18 mouse cellular contexts compared by ENCODE assay signal in the genomic region with DNA sequence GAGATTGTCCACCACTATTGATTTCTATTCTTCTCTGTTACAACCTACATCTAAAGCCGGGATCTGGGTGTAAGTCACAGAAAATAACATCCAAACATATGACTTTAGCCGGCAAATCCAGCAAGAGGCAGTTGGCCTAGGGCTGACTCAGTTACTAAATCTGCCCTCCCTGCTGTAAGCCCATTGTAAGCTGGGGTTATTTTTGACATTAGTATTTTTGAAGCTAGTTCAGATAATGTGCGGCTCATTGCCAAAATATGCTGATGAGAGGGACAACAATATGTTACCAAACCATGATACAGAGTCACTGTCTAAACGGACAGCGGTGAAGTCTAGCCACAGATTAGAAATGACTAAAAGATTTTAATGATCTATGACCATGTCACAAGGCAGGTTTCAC.
DNase-seq lines count a peak whose midpoint lies in the region; ATAC-seq and TF ChIP-seq lines count a peak whose summit lies in the region.
"Had no signal": no experiment of that assay in that cellular context is flagged by ENCODE, and none has a peak within 500 bp of the region (broad histone marks: within the 10 kb centered on the region; RNA-seq: fewer than 3 reads in every experiment).

No protein-coding gene starts in this region.

- H3K27ac ChIP-seq in liver, adult 2 months (replicated peaks; ENCODE audit: insufficient read depth, low read depth, low read length): no peak overlapping the region
- no peak overlapping the region for H3K27ac ChIP-seq in liver, embryonic 11.5 days (ENCODE audit: low read depth, low read length)
- H3K27ac ChIP-seq: embryonic facial prominence, embryonic 12.5 days; forebrain, embryonic 12.5 days; heart, embryonic 15.5 days; hindbrain, embryonic 15.5 days had no signal

- H3K36me3 ChIP-seq in liver, adult 2 months (ENCODE audit: control insufficient read depth, insufficient read depth, low read length): no peaks in the 10 kb centered on the region
- H3K36me3 ChIP-seq in liver, embryonic 11.5 days (ENCODE audit: control insufficient read depth, insufficient read depth, low read length): no peaks in the 10 kb centered on the region
- H3K36me3 ChIP-seq: embryonic facial prominence, embryonic 12.5 days; forebrain, embryonic 12.5 days; heart, embryonic 15.5 days; hindbrain, embryonic 15.5 days had no signal

- no peak overlapping the region for H3K4me2 ChIP-seq in liver, embryonic 11.5 days
- H3K4me2 ChIP-seq: embryonic facial prominence, embryonic 12.5 days; forebrain, embryonic 12.5 days; heart, embryonic 15.5 days; hindbrain, embryonic 15.5 days had no signal

- WGBS in liver, adult 2 months: 71% methylated on average over 5 of the region's 5 CpGs
- 93% methylated on average over 5 of the region's 5 CpGs for WGBS in liver, embryonic 11.5 days

- peaks cover 6% of the 10 kb centered on the region; the same call in 1 of the 2 replicates for H3K4me1 ChIP-seq in liver, adult 2 months (ENCODE audit: control insufficient read depth, insufficient read depth, low read length)
- no peaks in the 10 kb centered on the region for H3K4me1 ChIP-seq in liver, embryonic 11.5 days (replicated peaks; ENCODE audit: control insufficient read depth, insufficient read depth, low read length)
- H3K4me1 ChIP-seq: embryonic facial prominence, embryonic 12.5 days; hindbrain, embryonic 15.5 days had no signal

- TF ChIP-seq CTCF in liver, adult 2 months (IDR thresholded peaks at IDR 0.05; ENCODE audit: low read depth, low read length): no peak

- H3K9ac ChIP-seq in liver, adult 2 months (ENCODE audit: low read depth, low read length): no peak overlapping the region
- no peak overlapping the region for H3K9ac ChIP-seq in liver, embryonic 11.5 days (ENCODE audit: low read depth, low read length)
- H3K9ac ChIP-seq: embryonic facial prominence, embryonic 12.5 days; forebrain, embryonic 12.5 days; forebrain, postnatal 0 days; heart, embryonic 15.5 days; hindbrain, embryonic 15.5 days had no signal

- H3K9me3 ChIP-seq in liver, embryonic 11.5 days (ENCODE audit: control insufficient read depth, low read length): no peaks in the 10 kb centered on the region
- H3K9me3 ChIP-seq: embryonic facial prominence, embryonic 12.5 days; forebrain, embryonic 12.5 days; heart, embryonic 15.5 days; hindbrain, embryonic 15.5 days had no signal

- H3K4me3 ChIP-seq in liver, adult 2 months (ENCODE audit: insufficient read depth, low read depth, low read length): no peak overlapping the region
- H3K4me3 ChIP-seq in liver, embryonic 11.5 days (ENCODE audit: low read depth, low read length): no peak overlapping the region
- H3K4me3 ChIP-seq: embryonic facial prominence, embryonic 12.5 days; forebrain, embryonic 12.5 days; heart, embryonic 15.5 days; hindbrain, embryonic 15.5 days had no signal

- no peaks in the 10 kb centered on the region for H3K27me3 ChIP-seq in liver, adult 2 months (ENCODE audit: control insufficient read depth, insufficient read depth, low read length)
- no peaks in the 10 kb centered on the region for H3K27me3 ChIP-seq in liver, embryonic 11.5 days (replicated peaks; ENCODE audit: control insufficient read depth, insufficient read depth, low read length)
- H3K27me3 ChIP-seq: CH12.LX; embryonic facial prominence, embryonic 12.5 days; forebrain, embryonic 12.5 days; heart, embryonic 15.5 days; hindbrain, embryonic 15.5 days had no signal

- H3K79me2 ChIP-seq in liver, adult 2 months (ENCODE audit: control insufficient read depth, insufficient read depth, low read length): no peaks in the 10 kb centered on the region

- TF ChIP-seq POLR2A in liver, adult 2 months (IDR thresholded peaks at IDR 0.05; ENCODE audit: extremely low read depth, insufficient read depth, low read length): no peak

- ATAC-seq in liver, embryonic 11.5 days (replicated peaks; ENCODE audit: low FRiP score): no peak
- ATAC-seq: forebrain, postnatal 0 days; intestine, embryonic 16.5 days had no signal

- peak; percentile 51 for DNase-seq in cerebellum, adult 9-10 months
- DNase-seq in cerebellum, adult 9-11 months: no peak
- DNase-seq in heart, adult 18-20 months: peak; percentile 17 to 31
- no peak for DNase-seq in heart, postnatal 4 days
- DNase-seq in liver, adult 2 months (ENCODE audit: extremely low read depth, low read depth, low spot score): peak; percentile 8
- DNase-seq in liver, embryonic 11.5 days (ENCODE audit: low spot score): no peak
- DNase-seq: adrenal gland, adult 8-10 months; cerebellum, postnatal 25 days; forebrain, postnatal 0 days; gastrocnemius, postnatal 25 days; heart, postnatal 14 days; kidney, adult 2 months had no signal

Comparison
In these comparisons a context has a peak if more than half of its experiments do, and no peak if none do; other contexts are left out.
1. DNase-seq: peak in cerebellum, adult 9-10 months (single experiment), heart, adult 18-20 months (2 of 2) and liver, adult 2 months (single experiment); none in cerebellum, adult 9-11 months (single experiment), heart, postnatal 4 days (single experiment) and liver, embryonic 11.5 days (single experiment).